Mouse (Mus musculus): ENCODE data around the gene Gm13078. TPM values are rescaled to one million over a fixed set of nuclear protein-coding genes. Genes with fewer than 3 reads are reported as not detected.

Gm13078 gene
- not detected in 2 replicates for polyA plus RNA-seq (2012; rRNA removed; ENCODE audit: low replicate concordance)

DNA sequence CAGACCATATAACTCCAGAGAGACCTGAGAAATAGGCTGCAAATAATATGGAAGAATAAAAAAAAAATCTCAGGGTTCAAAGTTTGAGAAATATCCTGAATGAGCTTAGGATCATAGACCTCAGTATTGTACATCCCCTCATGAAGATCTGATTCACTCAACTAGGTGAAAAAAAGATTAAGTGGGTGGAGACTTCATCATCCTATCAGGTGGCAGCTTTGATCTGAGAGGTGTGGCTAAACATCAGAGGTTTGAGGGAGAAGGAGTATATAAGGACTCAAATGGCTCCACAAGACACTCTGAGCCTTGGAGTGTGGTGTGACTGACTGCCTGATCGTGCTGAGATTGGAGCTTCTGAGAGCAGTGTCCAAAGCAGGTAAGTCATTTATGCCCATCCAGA lies at the start of gene Gm13078:
Gene Gm13078, plus strand, starts transcription at position 301 of the 400 bp plus-strand sequence.

DNA sequence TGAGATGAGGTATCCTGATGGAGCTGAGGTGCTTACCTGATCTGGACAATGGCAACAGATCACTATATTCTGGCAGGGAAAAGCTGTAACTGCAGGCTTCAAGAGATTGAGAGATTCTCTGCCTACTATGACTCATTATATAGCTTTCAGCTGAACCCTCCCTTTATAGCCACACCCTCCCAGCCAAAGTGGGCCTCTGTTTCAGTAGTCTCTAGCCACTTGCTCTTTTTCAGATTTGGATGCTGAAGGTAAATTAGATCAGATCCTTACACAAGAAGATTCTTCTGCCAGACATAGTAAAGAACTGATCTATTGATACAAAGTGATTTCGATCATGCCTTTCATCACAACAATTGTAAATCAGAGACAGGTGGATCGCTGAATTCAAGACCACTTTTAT lies 16.6 kb upstream of the Gm13078 start, which contains the start of gene Gm13089:
Gene Gm13089, minus strand, starts transcription at position 101 of the 400 bp plus-strand sequence.

Other genes with a start within 250 kb of the Gm13078 start
- gene Gm13043, start 208.1 kb upstream of the Gm13078 start, polyA plus RNA-seq (2012; rRNA removed; ENCODE audit: low replicate concordance): not detected in 2 replicates
- not detected in 2 replicates for gene Gm13040, start 183.5 kb upstream of the Gm13078 start, polyA plus RNA-seq (2012; rRNA removed; ENCODE audit: low replicate concordance)
- gene BC080695, start 167.8 kb upstream of the Gm13078 start, polyA plus RNA-seq (2012; rRNA removed; ENCODE audit: low replicate concordance): not detected in 2 replicates
- not detected in 2 replicates for gene Gm13057, start 167.7 kb upstream of the Gm13078 start, polyA plus RNA-seq (2012; rRNA removed; ENCODE audit: low replicate concordance)
- not detected in 2 replicates for gene Gm13083, start 104.5 kb upstream of the Gm13078 start, polyA plus RNA-seq (2012; rRNA removed; ENCODE audit: low replicate concordance)
- gene Gm13088, start 62.2 kb upstream of the Gm13078 start, polyA plus RNA-seq (2012; rRNA removed; ENCODE audit: low replicate concordance): not detected in 2 replicates
- gene Gm13089, start 16.7 kb upstream of the Gm13078 start, polyA plus RNA-seq (2012; rRNA removed; ENCODE audit: low replicate concordance): not detected in 2 replicates
- not detected in 2 replicates for gene Gm13023, start 69.9 kb downstream of the Gm13078 start, polyA plus RNA-seq (2012; rRNA removed; ENCODE audit: low replicate concordance)
- not detected in 2 replicates for gene Gm13084, start 96.6 kb downstream of the Gm13078 start, polyA plus RNA-seq (2012; rRNA removed; ENCODE audit: low replicate concordance)
- not detected in 2 replicates for gene Gm13103, start 127.0 kb downstream of the Gm13078 start, polyA plus RNA-seq (2012; rRNA removed; ENCODE audit: low replicate concordance)
- gene Pramef6, start 180.9 kb downstream of the Gm13078 start, polyA plus RNA-seq (2012; rRNA removed; ENCODE audit: low replicate concordance): not detected in 2 replicates
- not detected in 2 replicates for gene Pramef25, start 231.6 kb downstream of the Gm13078 start, polyA plus RNA-seq (2012; rRNA removed; ENCODE audit: low replicate concordance)
- not detected in 2 replicates for gene Gm13101, start 247.5 kb downstream of the Gm13078 start, polyA plus RNA-seq (2012; rRNA removed; ENCODE audit: low replicate concordance)